Mouse (Mus musculus): ENCODE results near the gene Trak1. TPM values are rescaled to one million over a fixed set of nuclear protein-coding genes. Genes with fewer than 3 reads are reported as not detected.

The Trak1 gene
- total RNA-seq, 2 experiments from 2014 or later: 203 to 207 TPM

GRCm38 (mm10) chr9:121371946-121372646 lies 74.8 kb downstream of the Trak1 start:
- DNase-seq: no peak

GRCm38 (mm10) chr9:121373107-121373506 lies 75.8 kb downstream of the Trak1 start:
- DNase-seq: no peak

DNA sequence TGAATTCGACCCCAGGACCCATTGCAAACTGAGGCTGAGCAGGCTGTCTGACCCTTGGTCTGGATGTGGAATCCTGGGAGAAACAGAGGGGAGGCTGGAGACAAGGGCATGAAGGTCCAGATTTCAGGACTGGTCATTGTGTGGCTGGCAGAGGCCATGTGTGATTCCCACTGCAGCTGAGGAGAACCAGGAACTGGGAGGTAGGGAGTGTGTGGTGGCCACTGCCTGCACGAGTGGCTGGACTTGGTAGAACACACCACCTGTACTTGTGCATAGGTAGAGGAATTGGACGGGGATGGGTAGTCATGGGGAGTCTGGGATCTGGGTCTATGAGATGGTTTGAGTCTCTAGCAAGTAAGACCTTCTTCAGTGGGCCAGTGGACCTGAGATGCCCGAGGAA lies 76.2 kb downstream of the Trak1 start:
- no peak for DNase-seq

GRCm38 (mm10) chr9:121374076-121374863 lies 77.0 kb downstream of the Trak1 start:
- peak; percentile 58 for DNase-seq

GRCm38 (mm10) chr9:121374864-121375255 lies 77.6 kb downstream of the Trak1 start:
- no peak for DNase-seq

DNA sequence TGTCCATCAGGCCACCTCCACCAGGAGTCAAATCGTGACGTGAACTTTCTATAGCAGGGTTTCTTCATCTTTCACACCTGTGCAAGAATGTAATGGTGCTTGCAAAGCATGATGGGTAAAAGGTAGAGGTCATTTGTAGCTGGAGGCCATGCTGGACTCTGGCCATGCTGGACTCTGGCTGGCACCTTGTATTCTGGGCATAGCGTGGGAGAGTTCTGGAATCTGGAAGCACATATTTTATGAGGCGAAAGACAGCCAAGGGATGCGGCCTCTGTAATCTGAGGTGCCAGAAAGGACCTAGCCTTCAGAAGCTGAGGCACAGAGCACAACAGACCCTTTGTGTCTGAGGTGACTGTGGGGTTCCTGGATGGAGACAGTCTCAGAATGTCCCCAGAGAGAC lies 78.8 kb downstream of the Trak1 start:
- no peak for DNase-seq

- DNase-seq: no peak
These were observed 83.1 kb downstream of the Trak1 start for GRCm38 (mm10) chr9:121380310-121380920.

DNA sequence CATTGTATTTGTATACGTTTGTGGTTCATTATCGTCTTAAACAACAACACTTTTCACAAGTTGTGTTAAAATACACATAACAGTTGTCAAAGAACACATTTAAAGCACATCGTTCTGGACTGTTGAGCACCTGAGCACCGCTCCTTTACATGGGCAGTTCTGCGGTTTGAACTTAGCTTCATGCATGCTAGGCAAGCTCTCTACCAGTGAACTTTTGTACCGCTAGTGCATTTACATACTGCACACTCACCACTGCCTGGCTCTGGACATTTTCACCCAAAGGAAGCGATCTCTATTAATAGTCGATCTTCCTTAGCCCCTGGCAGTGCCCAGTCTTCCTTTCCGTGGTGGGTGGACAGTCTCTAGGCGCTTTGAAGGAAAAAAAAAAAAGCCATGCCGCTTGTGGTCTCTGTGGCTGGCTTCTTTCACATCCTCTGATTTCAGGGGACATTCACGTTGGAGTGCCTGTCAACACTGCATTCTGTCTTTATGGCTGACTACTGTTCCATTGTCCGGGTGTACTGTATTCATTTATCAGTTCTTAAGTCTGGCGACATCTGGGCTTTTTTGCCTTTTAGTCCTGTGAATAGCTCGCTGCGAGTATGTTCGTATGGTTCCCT lies 84.5 kb downstream of the Trak1 start:
- no peak for DNase-seq

DNA sequence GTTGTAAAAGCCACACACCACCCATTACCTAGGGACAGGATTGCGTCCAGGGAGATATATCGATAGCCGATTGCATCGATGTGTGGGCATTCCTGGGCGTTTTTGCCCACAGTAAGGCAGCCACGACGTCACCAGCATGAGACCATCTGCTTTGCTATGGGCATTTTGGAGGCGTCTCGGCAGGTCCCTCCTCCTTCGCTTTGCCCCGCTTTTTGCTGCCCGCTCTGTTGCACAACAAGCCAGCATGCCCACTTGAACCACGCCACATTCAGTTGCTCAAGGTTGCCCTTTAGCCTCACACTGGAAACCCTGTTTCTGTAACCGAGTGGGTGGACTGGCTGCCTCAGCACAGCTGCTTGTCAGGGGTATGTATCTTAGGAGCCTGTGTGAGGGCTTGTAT lies 85.3 kb downstream of the Trak1 start:
- no peak for DNase-seq

- no peak for DNase-seq
These were observed 85.9 kb downstream of the Trak1 start for GRCm38 (mm10) chr9:121383180-121383586.

DNA sequence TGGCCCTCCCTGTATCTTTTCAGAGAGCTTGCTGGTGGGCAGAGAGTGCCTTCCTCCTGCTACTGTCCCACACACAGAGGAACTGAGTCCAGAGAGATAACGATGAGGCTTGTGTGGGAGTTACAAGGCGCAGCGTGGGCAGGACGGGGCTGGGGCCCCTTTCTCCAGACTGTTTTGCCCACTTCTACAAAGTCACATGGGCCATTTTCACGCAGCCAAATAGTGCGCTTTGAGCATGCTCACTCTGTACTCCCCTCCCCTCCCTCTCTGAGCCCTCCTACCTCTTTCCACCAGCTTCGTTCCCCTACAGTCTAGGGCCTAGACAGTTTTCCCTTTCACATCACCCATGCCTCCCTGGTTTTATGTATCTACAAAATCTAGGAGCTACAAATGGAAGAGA lies 87.3 kb downstream of the Trak1 start:
- no peak for DNase-seq

DNA sequence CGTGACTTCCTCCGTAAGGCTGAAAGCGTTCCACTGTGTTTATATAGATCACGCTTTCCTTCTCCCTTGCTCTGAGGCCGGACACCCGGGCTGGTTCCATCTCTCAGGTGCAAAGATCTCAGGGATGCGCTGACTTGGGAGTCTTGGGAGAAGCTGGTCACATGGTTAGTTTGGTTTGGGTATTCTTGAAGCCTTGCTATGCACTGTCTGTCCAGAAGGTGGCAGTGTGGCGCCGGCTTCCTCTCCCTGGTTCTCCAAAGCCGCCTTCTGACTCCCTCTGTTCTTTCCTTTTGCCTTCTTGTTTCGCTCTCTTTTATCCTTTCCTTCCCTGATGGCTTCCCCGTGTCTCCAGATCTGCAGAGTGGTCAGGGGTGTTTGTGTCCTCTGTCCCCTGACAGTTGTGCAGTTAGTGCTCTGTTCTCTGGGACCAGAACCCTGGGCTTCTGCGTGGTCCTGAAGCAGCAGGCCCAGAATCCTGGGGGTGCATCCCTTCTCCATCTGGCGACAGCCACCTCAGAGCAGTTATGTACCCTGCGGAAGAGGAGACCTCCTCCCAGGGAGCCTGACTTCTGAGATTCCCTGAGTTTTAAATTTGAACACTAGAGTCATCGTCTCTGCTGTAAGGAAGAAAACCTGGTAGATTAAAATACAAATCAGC lies 87.9 kb downstream of the Trak1 start:
- peak; percentile 82 for DNase-seq

DNA sequence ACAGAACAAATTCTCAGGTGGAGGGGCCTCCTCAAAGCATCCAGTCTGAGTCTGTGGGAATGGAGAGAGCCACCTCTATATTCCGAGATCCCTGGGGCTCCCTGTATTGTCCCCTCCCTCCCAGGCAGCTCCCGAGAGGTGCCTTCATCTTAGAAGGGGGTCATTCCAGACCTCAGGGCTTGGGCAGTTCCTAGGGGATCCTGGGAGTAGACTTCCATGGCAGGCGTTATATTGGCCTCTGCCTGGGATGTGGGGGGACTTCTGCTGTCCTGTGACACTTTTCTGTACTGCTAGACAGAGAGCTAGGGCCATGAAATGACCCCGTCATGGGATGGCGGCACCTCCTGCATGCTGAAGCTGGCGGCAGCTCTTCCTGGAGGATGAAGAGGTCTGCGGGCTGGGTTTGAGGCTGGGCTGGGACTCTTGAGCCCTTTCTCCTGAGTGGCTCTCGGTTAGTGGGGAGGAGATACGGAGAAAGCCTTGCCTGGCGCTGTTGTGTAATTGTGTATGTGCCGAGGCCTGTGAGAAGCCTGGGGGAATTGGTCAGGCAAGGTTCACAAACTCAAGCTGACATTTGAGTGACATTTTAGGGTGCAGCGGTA lies 88.5 kb downstream of the Trak1 start:
- DNase-seq: no peak

DNA sequence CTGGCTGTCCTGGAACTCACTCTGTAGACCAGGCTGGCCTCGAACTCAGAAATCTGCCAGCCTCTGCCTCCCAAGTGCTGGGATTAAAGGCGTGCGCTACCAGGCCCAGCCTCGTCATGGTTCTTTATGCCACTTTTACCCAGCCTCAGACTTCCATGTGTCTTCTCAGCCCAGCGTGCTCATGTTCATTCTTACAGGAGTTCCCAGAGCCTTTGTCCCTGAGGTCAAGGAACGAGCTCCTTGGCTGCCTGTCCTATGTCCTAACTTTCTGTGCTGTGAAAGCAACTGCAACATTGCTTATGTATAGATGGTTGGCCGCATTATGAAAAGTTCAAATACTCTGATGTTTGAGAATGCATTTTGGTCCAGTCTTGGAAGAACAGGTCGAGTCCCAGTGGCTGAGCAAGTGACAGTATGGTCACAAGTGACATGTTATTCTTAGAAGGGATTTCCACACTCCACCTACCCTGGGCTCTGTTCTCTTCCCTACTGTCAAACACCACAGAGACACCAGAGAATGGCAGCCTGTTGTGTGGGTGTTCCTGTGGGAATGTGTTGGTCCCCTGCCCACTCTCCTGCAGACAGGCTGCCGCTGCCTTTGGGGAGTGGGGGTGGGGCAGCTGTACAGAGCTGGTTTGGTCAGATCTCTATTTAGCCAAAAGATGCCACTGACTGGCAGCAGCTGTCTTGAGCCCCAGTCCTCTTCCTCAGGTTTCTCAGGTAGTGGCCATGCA lies 90.4 kb downstream of the Trak1 start:
- no peak for DNase-seq

- no peak for DNase-seq
These were observed 91.1 kb downstream of the Trak1 start for GRCm38 (mm10) chr9:121388273-121388931.

GRCm38 (mm10) chr9:121389258-121389657 lies 92.0 kb downstream of the Trak1 start:
- no peak for DNase-seq

- DNase-seq: no peak
These were observed 94.6 kb downstream of the Trak1 start for GRCm38 (mm10) chr9:121391898-121392297.

DNA sequence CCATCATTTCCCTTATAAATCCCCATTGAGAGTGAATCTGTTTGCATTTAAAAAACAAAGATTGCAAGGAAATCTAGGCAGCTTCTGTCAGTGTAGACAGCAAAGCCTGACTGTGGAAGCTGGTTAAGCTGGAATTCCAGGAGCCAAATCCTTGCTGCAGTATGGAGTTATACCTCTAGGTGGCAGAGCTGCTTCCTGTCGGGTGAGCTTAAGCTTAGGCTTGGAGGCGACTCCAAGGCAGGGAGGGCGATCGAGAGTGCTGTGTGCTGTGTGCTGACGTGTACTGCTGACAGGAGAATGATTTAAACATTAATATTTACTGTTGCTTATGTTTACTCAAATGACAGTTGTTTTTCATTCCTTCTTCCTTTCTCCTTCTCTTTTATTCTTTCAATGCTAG lies 95.1 kb downstream of the Trak1 start:
- DNase-seq: peak; percentile 69

- DNase-seq: no peak
These were observed 95.8 kb downstream of the Trak1 start for GRCm38 (mm10) chr9:121393104-121393503.

- no peak for DNase-seq
These were observed 97.6 kb downstream of the Trak1 start for GRCm38 (mm10) chr9:121394882-121395281.

DNA sequence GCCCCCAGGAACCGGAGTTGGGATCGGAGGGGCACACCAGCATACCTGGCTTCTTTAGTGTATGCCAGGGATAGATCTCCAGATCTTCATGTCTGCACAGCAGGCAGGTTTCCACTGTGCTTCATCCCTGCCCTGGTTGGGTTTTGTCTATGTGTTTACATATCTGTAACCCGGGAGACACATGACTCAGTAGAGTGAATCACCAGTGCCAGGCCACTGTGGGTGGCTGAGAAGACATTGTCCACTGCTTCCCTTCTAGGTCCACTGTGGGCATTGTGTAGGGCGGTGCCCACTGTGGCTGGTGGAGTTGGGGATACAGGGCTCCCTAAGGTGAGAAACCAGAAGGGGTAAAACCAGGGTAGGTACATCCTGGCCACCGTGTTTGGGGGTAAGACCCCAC lies 98.5 kb downstream of the Trak1 start:
- DNase-seq: no peak

Data from gastrocnemius, postnatal 10 days (tissue).